Mouse (Mus musculus) cortical plate, adult 2 months (tissue): ENCODE measurements at regions not wholly inside any gene's neighbourhood (a gene's known extent, or its start where the extent isn't known, plus 50 kb on each side); places are given as distances from the start of the nearest gene placed in this dataset.

Experiments
- H3K27ac ChIP-seq: fragments of 200-500 bp; 2 replicates; pipeline ENCODE4 v1.5.1; 2012; ENCODE audit warnings: low read length, control low read depth, inconsistent platforms; ENCODE audit not compliant: insufficient read depth
- H3K4me1 ChIP-seq: fragments of 200-500 bp; 2 replicates; pipeline ENCODE4 v1.6.1; 2011; ENCODE audit warnings: low read length; ENCODE audit not compliant: control insufficient read depth, insufficient read depth
- H3K4me3 ChIP-seq: fragments of 200-500 bp; 2 replicates; pipeline ENCODE4 v1.5.1; 2011; ENCODE audit warnings: mild to moderate bottlenecking, low read length, control low read depth; ENCODE audit not compliant: insufficient read depth
- CTCF ChIP-seq: fragments of 200-500 bp; IDR thresholded peaks from 2 replicates; pipeline ENCODE4 v1.5.1; 2011; ENCODE audit warnings: mild to moderate bottlenecking, control low read depth, low read length; ENCODE audit not compliant: insufficient read depth; ENCODE audit errors: extremely low read depth
- POLR2A ChIP-seq: fragments of 200-500 bp; IDR thresholded peaks from 2 replicates; pipeline ENCODE4 v1.6.1; 2011; ENCODE audit warnings: mild to moderate bottlenecking, low read length, control low read depth; ENCODE audit not compliant: insufficient read depth; ENCODE audit errors: extremely low read depth

- Histone ChIP-seq H3K27ac (no peak overlapping the region), H3K4me3 (no peak overlapping the region), H3K4me1 (no peaks in the 10 kb centered on the region)
- no peak for TF ChIP-seq POLR2A
- TF ChIP-seq CTCF: no peak
Measured at GRCm38 (mm10) chr10:50241645-50242044, 350.8 kb upstream of the Ascc3 start.

GRCm38 (mm10) chr10:50203587-50203986 is 388.9 kb upstream of the Ascc3 start:
- Histone ChIP-seq H3K4me3 (no peak overlapping the region), H3K27ac (no peak overlapping the region), H3K4me1 (no peaks in the 10 kb centered on the region)
- no peak for TF ChIP-seq CTCF
- no peak for TF ChIP-seq POLR2A

GRCm38 (mm10) chr10:50201691-50202090 is 390.8 kb upstream of the Ascc3 start:
- Histone ChIP-seq H3K4me3 (no peak overlapping the region), H3K4me1 (no peaks in the 10 kb centered on the region), H3K27ac (no peak overlapping the region)
- TF ChIP-seq CTCF: no peak
- no peak for TF ChIP-seq POLR2A

GRCm38 (mm10) chr10:50199857-50200256 is 392.6 kb upstream of the Ascc3 start:
- Histone ChIP-seq H3K4me3 (no peak overlapping the region), H3K4me1 (no peaks in the 10 kb centered on the region), H3K27ac (no peak overlapping the region)
- TF ChIP-seq POLR2A: no peak
- peak; percentile 51 for TF ChIP-seq CTCF

- Histone ChIP-seq H3K27ac (no peak overlapping the region), H3K4me3 (no peak overlapping the region), H3K4me1 (no peaks in the 10 kb centered on the region)
- TF ChIP-seq POLR2A (no peak), CTCF (no peak)
Measured at GRCm38 (mm10) chr10:50197897-50198538, 394.5 kb upstream of the Ascc3 start.

GRCm38 (mm10) chr10:50190276-50190675 is 401.7 kb upstream of the Grik2 start:
- no peaks in the 10 kb centered on the region for H3K4me1 ChIP-seq
- TF ChIP-seq CTCF (no peak), POLR2A (no peak)
- no peak overlapping the region for H3K27ac ChIP-seq
- H3K4me3 ChIP-seq: no peak overlapping the region

GRCm38 (mm10) chr10:50169116-50169515 is 380.6 kb upstream of the Grik2 start:
- Histone ChIP-seq H3K27ac (no peak overlapping the region), H3K4me1 (no peaks in the 10 kb centered on the region), H3K4me3 (no peak overlapping the region)
- TF ChIP-seq CTCF (no peak), POLR2A (no peak)

GRCm38 (mm10) chr10:50138351-50138750 is 349.8 kb upstream of the Grik2 start:
- TF ChIP-seq POLR2A (no peak), CTCF (no peak)
- H3K4me1 ChIP-seq: peaks cover 1% of the 10 kb centered on the region; the same call in 1 of the 2 replicates
- H3K4me3 ChIP-seq: no peak overlapping the region
- H3K27ac ChIP-seq: no peak overlapping the region

GRCm38 (mm10) chr10:50137783-50138182 is 349.2 kb upstream of the Grik2 start:
- Histone ChIP-seq H3K27ac (no peak overlapping the region), H3K4me3 (no peak overlapping the region), H3K4me1 (peaks cover 1% of the 10 kb centered on the region; the same call in 1 of the 2 replicates)
- TF ChIP-seq CTCF (no peak), POLR2A (no peak)

GRCm38 (mm10) chr10:50136165-50136564 is 347.6 kb upstream of the Grik2 start:
- H3K4me3 ChIP-seq: no peak overlapping the region
- TF ChIP-seq CTCF: no peak
- no peak for TF ChIP-seq POLR2A
- no peak overlapping the region for H3K27ac ChIP-seq
- no peaks in the 10 kb centered on the region for H3K4me1 ChIP-seq
